Mouse (Mus musculus) liver, adult 2 months (tissue): Measurements from ENCODE around the gene Mtmr10. TPM values are rescaled to one million over a fixed set of nuclear protein-coding genes. Genes with fewer than 3 reads are reported as not detected.

Source experiments
- DNase-seq: peaks from one replicate; pipeline ENCODE4 v3.0.0-alpha.2; 2011; ENCODE audit warnings: low read depth, low spot score; ENCODE audit errors: extremely low read depth
- H3K27ac ChIP-seq: fragments of 200-500 bp; replicated peaks from 2 replicates; pipeline ENCODE4 v1.5.1; 2012; ENCODE audit warnings: low read depth, mild to moderate bottlenecking, control low read depth, inconsistent platforms, low read length; ENCODE audit not compliant: insufficient read depth
- H3K27me3 ChIP-seq: fragments of 200-500 bp; 2 replicates; pipeline ENCODE4 v1.6.1; 2012; ENCODE audit warnings: mild to moderate bottlenecking, moderate library complexity, low read length, inconsistent platforms; ENCODE audit not compliant: control insufficient read depth, insufficient read depth
- H3K36me3 ChIP-seq: fragments of 200-500 bp; 2 replicates; pipeline ENCODE4 v1.6.1; 2012; ENCODE audit warnings: low read length, inconsistent platforms; ENCODE audit not compliant: control insufficient read depth, insufficient read depth
- H3K4me1 ChIP-seq: fragments of 200-500 bp; 2 replicates; pipeline ENCODE4 v1.6.1; 2011; ENCODE audit warnings: low read length; ENCODE audit not compliant: control insufficient read depth, insufficient read depth
- H3K4me3 ChIP-seq: fragments of 200-500 bp; 2 replicates; pipeline ENCODE4 v1.5.1; 2011; ENCODE audit warnings: low read depth, mild to moderate bottlenecking, control low read depth, low read length, moderate library complexity; ENCODE audit not compliant: insufficient read depth
- H3K79me2 ChIP-seq: fragments of 200-500 bp; 2 replicates; pipeline ENCODE4 v1.6.1; 2012; ENCODE audit warnings: inconsistent platforms, mild to moderate bottlenecking, low read length, moderate library complexity; ENCODE audit not compliant: control insufficient read depth, insufficient read depth
- H3K9ac ChIP-seq: fragments of 200-500 bp; 2 replicates; pipeline ENCODE4 v1.6.1; 2012; ENCODE audit warnings: low read depth, mild to moderate bottlenecking, control low read depth, inconsistent platforms, low read length
- CTCF ChIP-seq: fragments of 200-500 bp; IDR thresholded peaks from 2 replicates; pipeline ENCODE4 v1.5.1; 2011; ENCODE audit warnings: low read depth, low read length, control low read depth
- POLR2A ChIP-seq: fragments of 200-500 bp; IDR thresholded peaks from 2 replicates; pipeline ENCODE4 v1.6.1; 2011; ENCODE audit warnings: low read length, control low read depth; ENCODE audit not compliant: insufficient read depth; ENCODE audit errors: extremely low read depth
- WGBS: fragments of 180-500 bp; shearing (Covaris S2); methylation state at CpG from one replicate; pipeline ENCODE4 v1.1.7; 2018; 5-methylcytosine and 5-hydroxymethylcytosine counted together
- polyA plus RNA-seq: library from polyadenylated mRNA; depleted of rRNA; stranded (reverse); fragments of >200 nt; gene quantifications from 2 replicates; pipeline ENCODE4 v1.2.3, GENCODE M21; 2012; rRNA removed
- total RNA-seq: library from RNA; depleted of rRNA; stranded (reverse); fragments of >200 nt; gene quantifications from 2 replicates; pipeline ENCODE4 v1.2.3, GENCODE M21; 2014; rRNA removed

Mtmr10 gene
- total and polyA plus RNA-seq, 2 experiments: 7.0 to 23.1 TPM

GRCm38 (mm10) chr7:64373830-64374562 is 86.5 kb downstream of the Mtmr10 start, which contains the start of gene Fan1:
TSS of gene Fan1 (minus strand) at chr7:64374095.
- WGBS: 4% methylated on average over 27 of the region's 27 CpGs
- no peaks in the 10 kb centered on the region; the same call in 1 of the 2 replicates for H3K4me1 ChIP-seq
- TF ChIP-seq CTCF (peak; percentile 44; the same call in 1 of the 2 replicates), POLR2A (peak; percentile 67; the same call in 1 of the 2 replicates)
- H3K79me2 ChIP-seq: no peaks in the 10 kb centered on the region
- H3K4me3 ChIP-seq: peak within 1 kb of the TSS; percentile 70
- H3K9ac ChIP-seq: peak within 1 kb of the TSS; percentile 70
- no peaks in the 10 kb centered on the region for H3K27me3 ChIP-seq
- H3K36me3 ChIP-seq: peaks cover 25% of the 10 kb centered on the region
- H3K27ac ChIP-seq: peak within 1 kb of the TSS; percentile 73
- peak; percentile 80 for DNase-seq

Other genes with a start within 250 kb of the Mtmr10 start
- 0.60 TPM in 1 of 2 replicates, not detected in the other for gene Trpm1, start 133.8 kb upstream of the Mtmr10 start, total RNA-seq
- gene Trpm1, start 133.8 kb upstream of the Mtmr10 start, polyA plus RNA-seq: 0.04 and 0.29 TPM in 2 replicates
- 5.4 and 6.0 TPM in 2 replicates for gene Fan1, start 86.4 kb downstream of the Mtmr10 start, total RNA-seq
- 1.9 and 2.1 TPM in 2 replicates for gene Fan1, start 86.4 kb downstream of the Mtmr10 start, polyA plus RNA-seq
- 3.2 and 4.8 TPM in 2 replicates for gene Mphosph10, start 104.6 kb downstream of the Mtmr10 start, total RNA-seq
- gene Mphosph10, start 104.6 kb downstream of the Mtmr10 start, polyA plus RNA-seq: 0.61 and 0.91 TPM in 2 replicates
- 90.7 and 115 TPM in 2 replicates for gene Mcee, start 105.0 kb downstream of the Mtmr10 start, total RNA-seq
- gene Mcee, start 105.0 kb downstream of the Mtmr10 start, polyA plus RNA-seq: 41.8 and 51.3 TPM in 2 replicates
- gene Apba2, start 214.1 kb downstream of the Mtmr10 start, total RNA-seq: 0.27 TPM in 1 of 2 replicates, not detected in the other
- 0.11 and 0.14 TPM in 2 replicates for gene Apba2, start 214.1 kb downstream of the Mtmr10 start, polyA plus RNA-seq